Mouse (Mus musculus) adrenal gland, postnatal 36 days (tissue): Measurements from ENCODE around the gene Sap18. TPM values are rescaled to one million over a fixed set of nuclear protein-coding genes. Genes with fewer than 3 reads are reported as not detected.
"Not testable (repeated sequence)": the region's sequence is repeated elsewhere in the genome, so short reads cannot be mapped to it uniquely, and the experiment has no call there.

Source experiments
- DNase-seq, 2 experiments: peaks; one replicate each; pipeline ENCODE4 v3.0.0; 2021; ENCODE audit warnings: mixed read lengths in 1 of 2
- microRNA-seq: library from miRNA; unstranded; fragments of <30 nt; microRNA quantifications from one replicate; pipeline ENCODE4 v1.2.0, GENCODE M21; 2021
- total RNA-seq, 2 experiments: library from RNA; stranded (reverse); gene quantifications; 2 replicates each; pipeline ENCODE4 v1.2.3; 2021

Gene Sap18
- total RNA-seq, 2 experiments from 2014 or later, result 59.7 to 68.0 TPM

DNA sequence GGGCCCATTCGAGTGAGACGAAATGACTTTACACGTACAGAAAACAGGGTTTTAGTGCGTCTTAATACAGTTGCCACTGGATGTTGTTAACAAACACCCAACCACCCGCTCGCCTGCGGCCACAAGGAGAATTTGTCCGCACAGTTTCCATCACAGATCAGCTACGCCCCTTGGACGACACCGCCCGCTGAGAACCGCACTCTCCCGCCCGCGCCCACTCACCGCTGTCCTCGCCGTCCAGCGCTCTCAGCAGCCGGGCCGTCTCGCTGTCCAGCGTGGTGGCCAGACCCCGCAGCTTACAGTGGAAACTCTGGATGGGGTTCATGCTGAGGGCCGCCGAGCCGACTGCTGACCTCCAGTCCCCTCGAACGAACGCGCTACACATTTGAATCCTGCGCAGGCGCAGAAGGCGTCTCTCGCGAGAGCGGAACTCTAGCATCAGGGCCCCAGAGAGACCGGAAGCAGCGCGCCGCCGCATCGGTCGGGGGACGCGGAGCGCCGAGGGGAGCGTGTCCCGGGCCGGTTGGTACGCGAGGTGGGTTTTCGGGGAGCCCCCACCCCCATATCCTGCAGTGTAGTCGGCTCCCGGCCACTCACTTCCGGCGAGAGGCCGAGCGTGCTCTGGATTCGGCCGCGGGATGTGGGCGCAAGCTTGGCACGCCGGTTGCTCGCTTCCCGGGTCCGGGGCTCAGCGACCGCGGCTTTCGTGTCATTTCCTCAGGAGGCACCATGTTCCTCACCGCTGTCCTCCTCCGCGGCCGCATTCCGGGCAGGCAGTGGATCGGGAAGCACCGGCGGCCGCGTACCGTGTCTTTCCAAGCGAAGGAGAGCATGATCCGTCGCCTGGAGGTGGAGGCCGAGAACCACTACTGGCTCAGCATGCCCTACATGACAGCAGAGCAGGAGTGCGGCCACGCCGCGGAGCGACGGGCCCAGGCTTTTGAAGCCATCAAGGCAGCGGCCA lies 28.1 kb downstream of the Sap18 start, which contains the start of the genes Ska3 and Mrpl57:
Ska3 (minus strand) TSS at position 398 of the 964 bp plus-strand sequence.
Mrpl57 (plus strand) TSS at position 447 of the 964 bp plus-strand sequence.
- peak; percentile 96 for DNase-seq

DNA sequence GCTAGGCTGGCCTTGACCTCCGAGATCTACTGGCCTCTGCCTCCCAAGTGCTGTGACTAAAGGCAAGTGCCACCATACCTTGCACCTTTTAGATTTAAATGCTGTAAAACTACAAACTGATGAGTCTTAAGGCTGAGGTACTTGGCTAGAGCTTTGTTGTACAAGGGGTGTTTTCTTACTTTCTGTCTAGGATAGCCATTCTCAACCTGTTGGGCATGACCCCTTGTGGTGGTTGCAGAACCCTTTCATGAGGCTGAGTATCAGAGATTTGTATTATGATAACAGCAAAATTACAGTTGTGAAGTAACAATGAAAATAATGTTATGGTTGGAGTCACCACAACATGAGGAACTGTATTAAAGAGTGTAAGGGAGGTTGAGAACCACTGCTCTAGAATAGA lies 29.3 kb downstream of the Sap18 start:
- no peak for DNase-seq

DNA sequence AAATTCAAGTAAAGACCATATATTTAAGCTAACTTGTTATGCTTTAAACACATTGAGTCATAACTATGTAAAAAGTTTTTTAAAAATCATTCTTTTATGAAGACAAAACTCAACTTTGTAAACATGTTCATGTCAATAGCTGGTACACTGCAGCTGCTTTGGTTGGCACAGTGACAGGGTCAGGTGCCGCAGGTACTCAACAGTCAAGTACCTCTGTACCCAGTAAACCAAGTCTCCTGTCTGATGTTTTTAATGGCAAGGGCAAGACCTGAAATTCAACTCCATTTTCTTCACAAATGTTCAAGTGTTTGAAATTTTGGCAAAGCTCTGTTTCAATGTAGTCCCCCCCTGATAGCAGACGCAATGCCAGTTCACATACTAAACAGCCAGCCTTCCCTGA lies 35.5 kb downstream of the Sap18 start:
- DNase-seq, result no peak

DNA sequence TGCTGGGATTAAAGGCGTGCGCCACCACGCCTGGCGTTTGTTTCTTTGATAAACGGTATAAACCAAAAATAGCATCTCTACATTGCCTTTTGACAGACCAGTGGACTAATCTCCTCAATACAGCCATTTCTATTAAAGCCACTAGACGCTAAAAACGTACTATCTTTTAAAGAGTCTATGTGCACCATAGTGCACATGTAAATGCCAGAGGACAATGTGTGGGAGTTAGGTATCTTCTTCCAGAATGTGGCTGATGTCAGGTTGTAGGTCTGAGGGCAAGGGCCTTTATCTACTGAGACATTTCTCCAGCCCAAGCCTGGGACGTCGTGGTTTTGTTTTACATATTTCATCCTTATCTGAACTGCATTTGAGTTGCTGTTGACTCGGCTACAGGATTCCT lies 37.2 kb downstream of the Sap18 start:
- DNase-seq, result no peak

DNA sequence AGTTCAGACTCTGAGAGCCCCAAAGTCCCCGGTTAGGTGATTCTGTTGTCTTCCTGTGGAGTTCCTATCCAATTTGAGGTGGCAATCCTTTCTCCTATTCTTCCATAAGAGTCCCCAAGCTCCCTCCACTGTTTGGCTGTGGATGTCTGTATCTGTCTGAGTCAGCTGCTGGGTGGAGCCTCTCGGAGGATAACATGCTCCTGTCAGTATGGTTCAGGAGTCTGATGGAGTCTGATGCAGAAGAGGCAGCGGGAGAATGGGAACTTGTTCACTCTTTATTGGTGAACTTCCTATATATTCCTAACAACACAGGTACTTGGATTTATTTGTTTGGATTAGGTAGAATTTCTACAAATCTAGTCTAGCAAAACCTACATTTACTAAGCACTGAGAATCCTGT lies 46.6 kb downstream of the Sap18 start:
- DNase-seq, result no peak

DNA sequence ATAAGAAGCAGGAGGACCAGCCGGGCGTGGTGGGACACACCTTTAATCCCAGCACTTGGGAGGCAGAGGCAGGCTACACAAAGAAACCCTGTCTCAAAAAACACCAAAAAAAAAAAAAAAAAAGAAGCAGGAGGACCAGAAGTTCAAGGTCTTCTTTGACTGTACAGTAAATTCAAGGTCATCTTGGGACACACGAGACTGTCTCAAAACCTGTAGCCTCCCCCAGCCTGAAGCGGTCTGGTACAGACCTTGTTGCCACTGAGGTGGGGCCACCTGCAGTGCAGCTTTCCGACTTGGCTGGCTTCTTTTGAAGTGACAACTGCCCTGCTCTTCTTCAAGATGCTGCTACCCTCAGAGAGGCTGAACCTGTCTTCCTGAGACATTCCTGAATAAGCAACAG lies 50.1 kb downstream of the Sap18 start:
- DNase-seq, result not testable (repeated sequence)

DNA sequence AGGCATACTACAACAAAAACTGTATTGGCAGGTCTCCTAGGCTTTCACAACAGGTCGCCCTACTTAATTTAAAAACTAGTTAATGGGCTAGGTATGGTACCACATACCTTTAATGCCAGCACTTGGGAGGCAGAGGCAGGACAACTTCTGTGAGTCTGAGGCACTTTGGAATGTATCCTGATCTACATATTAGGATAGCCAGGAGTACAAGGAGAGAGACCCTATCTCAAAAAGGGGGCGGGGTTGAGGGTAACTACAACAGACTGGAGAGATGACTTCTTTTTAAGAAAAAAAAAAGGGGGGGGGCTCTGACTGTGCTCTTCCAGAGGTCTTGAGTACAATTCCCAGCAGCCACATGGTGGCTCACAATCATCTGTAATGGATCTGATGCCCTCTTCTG lies 50.7 kb downstream of the Sap18 start:
- no peak for DNase-seq

DNA sequence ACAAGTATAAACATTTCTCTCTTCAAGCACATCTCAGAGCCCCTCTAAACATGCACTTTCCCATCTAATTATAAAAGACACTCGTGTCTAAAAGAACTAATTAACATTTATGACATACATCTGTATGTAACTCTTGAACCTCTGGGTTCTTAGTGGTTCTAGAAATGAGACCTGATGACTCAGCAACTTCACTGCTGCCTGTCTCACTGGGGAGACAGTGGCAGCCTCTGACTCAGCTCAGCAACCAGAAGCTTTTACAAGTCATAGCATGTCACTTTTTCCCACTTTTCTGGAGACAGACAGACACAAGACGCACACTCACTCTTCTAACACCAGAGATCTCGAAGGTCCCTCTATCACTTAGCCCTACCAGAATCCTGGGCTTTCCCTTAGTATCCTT lies 52.4 kb downstream of the Sap18 start:
- DNase-seq, result peak; percentile 34 to 53

DNA sequence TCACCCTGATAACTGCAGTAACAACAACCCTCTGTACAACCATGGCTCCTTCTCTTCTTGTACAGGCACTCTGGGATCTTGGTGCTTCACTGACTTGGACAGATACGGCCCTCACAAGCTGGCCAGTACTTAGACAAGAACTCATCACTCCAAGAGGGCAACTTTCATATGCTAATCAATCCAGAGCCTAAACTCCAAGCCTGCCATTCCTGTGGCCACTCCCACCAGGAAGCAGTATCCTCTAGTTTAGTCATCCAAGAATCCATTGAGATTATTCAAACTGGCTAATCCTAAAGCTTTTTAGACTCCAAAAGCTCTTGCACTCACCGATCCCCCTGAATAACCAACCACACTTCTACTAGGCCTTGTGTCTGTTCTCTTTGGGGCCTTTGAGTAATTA lies 55.0 kb downstream of the Sap18 start:
- no peak for DNase-seq

DNA sequence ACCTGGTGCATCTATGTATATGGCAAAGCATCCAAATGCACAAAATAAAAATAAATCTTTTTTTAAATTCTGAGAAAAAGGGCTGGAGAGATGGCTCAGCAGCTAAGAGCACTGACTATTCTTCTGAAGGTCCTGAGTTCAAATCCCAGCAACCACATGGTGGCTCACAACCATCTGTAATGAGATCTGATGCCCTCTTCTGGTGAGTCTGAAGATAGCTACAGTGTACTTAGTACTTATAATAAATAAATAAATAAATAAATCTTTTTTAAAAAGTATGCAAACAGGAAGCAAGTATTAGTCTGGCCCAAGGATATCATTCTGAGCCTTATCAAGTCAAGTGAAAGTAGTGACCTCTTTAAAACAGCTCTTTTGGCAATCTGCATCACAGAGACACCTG lies 58.1 kb downstream of the Sap18 start:
- not testable (repeated sequence) for DNase-seq

Small RNA genes within 50 kb of the gene (microRNA-seq; reads per million reads assigned to microRNA genes)
- gene Mir3077, result not detected

Other genes starting within 250 kb of the Sap18 start
- 10 to 100 TPM; 26.4 to 27.5 TPM for gene Eef1akmt1, start 226.6 kb upstream of the Sap18 start, total RNA-seq
- gene Xpo4, start 132.8 kb upstream of the Sap18 start, total RNA-seq, result 10 to 100 TPM; 32.9 to 33.9 TPM
- gene Gm49361, start 52.1 kb upstream of the Sap18 start, total RNA-seq, result 1 to 10 TPM; 1.9 to 2.2 TPM
- gene Lats2, start 39.8 kb upstream of the Sap18 start, total RNA-seq, result 10 to 100 TPM; 51.6 to 59.1 TPM
- gene Ska3, start 28.0 kb downstream of the Sap18 start, total RNA-seq, result 1 to 10 TPM in 1 of 2 experiments, under 1 TPM in 1; 0.82 to 1.5 TPM
- gene Mrpl57, start 28.1 kb downstream of the Sap18 start, total RNA-seq, result 100 to 1,000 TPM; 104 to 128 TPM
- 10 to 100 TPM; 36.6 to 50.5 TPM for gene Zdhhc20, start 92.1 kb downstream of the Sap18 start, total RNA-seq
- 10 to 100 TPM; 49.9 to 72.6 TPM for gene Micu2, start 201.1 kb downstream of the Sap18 start, total RNA-seq